Mouse (Mus musculus) stomach, embryonic 16.5 days (tissue): ENCODE measurements around the gene Rpusd4. TPM values are rescaled to one million over a fixed set of nuclear protein-coding genes. Genes with fewer than 3 reads are reported as not detected.

Experiments
- ATAC-seq: fragments of 200-750 bp; cut with Nextera tagmentation; 2 replicates; pipeline ENCODE4 v1.8.0; 2017; ENCODE audit warnings: moderate number of reproducible peaks, moderate TSS enrichment; ENCODE audit not compliant: insufficient read depth, low FRiP score
- H3K27ac ChIP-seq: fragments of 300-500 bp; sonication (generic); 2 replicates; pipeline ENCODE4 v1.5.1; 2014; ENCODE audit warnings: low read length
- H3K27me3 ChIP-seq: fragments of 300-500 bp; sonication (generic); 2 replicates; pipeline ENCODE4 v1.6.1; 2014; ENCODE audit warnings: low read length, control low read depth, mixed read lengths; ENCODE audit not compliant: control insufficient read depth, insufficient read depth
- H3K36me3 ChIP-seq: fragments of 300-500 bp; sonication (generic); 2 replicates; pipeline ENCODE4 v1.6.1; 2014; ENCODE audit warnings: low read length; ENCODE audit not compliant: control insufficient read depth, insufficient read depth
- H3K4me1 ChIP-seq: fragments of 300-500 bp; sonication (generic); 2 replicates; pipeline ENCODE4 v1.6.1; 2014; ENCODE audit warnings: low read length, control low read depth, mixed read lengths; ENCODE audit not compliant: control insufficient read depth, insufficient read depth
- H3K4me2 ChIP-seq: fragments of 300-500 bp; sonication (generic); 2 replicates; pipeline ENCODE4 v1.6.1; 2014; ENCODE audit warnings: low read depth, low read length, mixed read lengths
- H3K4me3 ChIP-seq: fragments of 300-500 bp; sonication (generic); replicated peaks from 2 replicates; pipeline ENCODE4 v1.5.1; 2014; ENCODE audit warnings: mild to moderate bottlenecking, low read length
- H3K9ac ChIP-seq: fragments of 300-500 bp; sonication (generic); 2 replicates; pipeline ENCODE4 v1.6.1; 2014; ENCODE audit warnings: low read length
- H3K9me3 ChIP-seq: fragments of 300-500 bp; sonication (generic); replicated peaks from 2 replicates; pipeline ENCODE4 v1.6.1; 2016; ENCODE audit warnings: low read length, control low read depth; ENCODE audit not compliant: control insufficient read depth
- WGBS: fragments of 180-500 bp; shearing (Covaris S2); extraction: QIAGEN DNeasy Blood & Tissue Kit; methylation state at CpG from one replicate; pipeline ENCODE4 v1.1.7; 2014; 5-methylcytosine and 5-hydroxymethylcytosine counted together
- polyA plus RNA-seq: library from polyadenylated mRNA; unstranded; fragments of >200 nt; fragmentation: Nextera tagmentation; extraction: Ambion mirVana; gene quantifications from 2 replicates; pipeline ENCODE4 v1.2.1, GENCODE M21; 2015

Rpusd4 gene
- polyA plus RNA-seq, 1 experiment from 2014 or later, result 24.5 TPM

DNA sequence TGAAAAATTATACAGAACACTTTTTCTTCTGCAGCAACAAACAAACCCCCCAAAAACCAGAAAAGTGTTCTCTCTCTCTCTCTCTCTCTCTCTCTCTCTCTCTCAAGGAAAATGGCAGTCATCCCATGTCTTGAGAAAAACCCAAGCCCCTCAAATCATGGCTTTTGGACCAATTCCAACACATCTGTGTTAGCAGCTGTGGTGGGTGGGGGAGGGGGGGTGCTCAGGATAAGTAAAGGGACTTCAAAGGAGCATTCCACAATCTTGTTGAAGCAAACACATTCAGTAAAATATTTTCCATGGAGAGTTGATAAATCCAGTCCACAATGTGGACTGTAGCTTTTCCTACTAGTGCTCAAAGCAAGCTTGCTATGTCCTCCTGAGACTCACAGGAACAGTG, 18.2 kb upstream of the Rpusd4 start:
- Histone ChIP-seq H3K27me3 (no peaks in the 10 kb centered on the region), H3K9me3 (no peaks in the 10 kb centered on the region), H3K27ac (no peak overlapping the region), H3K4me1 (0 out of 2 replicates have a peak, but pooled peaks cover 2% of the 10 kb centered on the region), H3K4me3 (no peak overlapping the region), H3K4me2 (no peak overlapping the region), H3K36me3 (no peaks in the 10 kb centered on the region), H3K9ac (no peak overlapping the region)
- ATAC-seq, result no peak

- H3K4me2 ChIP-seq, result no peak overlapping the region
- 80% methylated on average over 7 of the region's 7 CpGs for WGBS
- H3K36me3 ChIP-seq, result no peaks in the 10 kb centered on the region
- H3K4me3 ChIP-seq, result no peak overlapping the region
- H3K9me3 ChIP-seq, result no peaks in the 10 kb centered on the region
- no peaks in the 10 kb centered on the region for H3K27me3 ChIP-seq
- ATAC-seq, result 0 out of 2 replicates have a peak, but pooled peaks have one; percentile 33
- H3K4me1 ChIP-seq, result no peaks in the 10 kb centered on the region
- no peak overlapping the region for H3K9ac ChIP-seq
- H3K27ac ChIP-seq, result no peak overlapping the region
These were observed 10.3 kb upstream of the Rpusd4 start for GRCm38 (mm10) chr9:35257365-35257764.

DNA sequence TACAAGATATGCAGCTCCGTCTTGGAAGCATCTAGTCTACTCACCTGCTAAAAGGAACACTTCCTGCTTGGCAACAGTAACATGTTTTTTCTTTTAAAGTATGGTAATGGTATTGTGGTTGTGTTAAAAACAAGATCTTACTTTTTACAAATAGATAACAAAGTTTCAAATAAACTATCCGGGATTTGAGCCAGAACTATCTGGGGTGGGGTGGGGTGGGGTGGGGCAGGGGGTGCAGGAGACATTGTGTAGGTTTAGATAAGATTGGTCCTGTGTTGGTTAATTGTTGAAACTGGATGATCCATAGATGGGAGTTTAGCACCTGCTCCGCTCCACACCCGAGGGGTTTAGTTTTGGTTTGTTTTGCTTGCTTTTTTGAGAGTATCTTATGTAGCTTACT, 5.2 kb upstream of the Rpusd4 start:
- WGBS, result 57% methylated on average over 4 of the region's 4 CpGs

DNA sequence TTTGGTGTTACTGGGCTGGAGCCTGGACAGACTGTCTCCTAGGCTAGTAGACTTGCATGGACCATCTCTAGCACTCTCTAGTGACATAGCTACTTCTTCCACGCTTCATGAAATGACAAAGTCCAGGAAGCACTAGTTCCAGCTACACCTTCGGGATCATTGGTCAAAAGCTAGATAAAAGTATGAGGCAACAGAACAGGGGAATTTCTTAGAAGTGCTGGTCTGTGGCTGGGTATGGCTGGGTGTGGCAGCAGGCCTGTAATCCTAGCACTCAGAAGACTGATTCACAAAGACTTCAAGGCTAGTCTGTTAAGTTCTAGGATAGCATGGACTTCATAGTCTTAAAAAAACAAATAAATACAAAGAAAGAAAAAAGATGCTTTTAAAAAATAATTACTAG, 4.2 kb upstream of the Rpusd4 start:
- Histone ChIP-seq H3K27ac (no peak overlapping the region), H3K36me3 (no peaks in the 10 kb centered on the region), H3K4me1 (peaks cover 10% of the 10 kb centered on the region), H3K9me3 (no peaks in the 10 kb centered on the region), H3K9ac (no peak overlapping the region), H3K27me3 (no peaks in the 10 kb centered on the region), H3K4me2 (no peak overlapping the region), H3K4me3 (no peak overlapping the region)
- 81% methylated on average over 2 of the region's 2 CpGs for WGBS
- ATAC-seq, result no peak

More for the DNA sequence above, 5.2 kb upstream of the Rpusd4 start:
- H3K9ac ChIP-seq, result no peak overlapping the region
- H3K4me2 ChIP-seq, result no peak overlapping the region
- H3K27ac ChIP-seq, result no peak overlapping the region
- H3K27me3 ChIP-seq, result no peaks in the 10 kb centered on the region
- H3K4me3 ChIP-seq, result no peak overlapping the region
- peaks cover 6% of the 10 kb centered on the region; the same call in 1 of the 2 replicates for H3K4me1 ChIP-seq
- no peak for ATAC-seq
- H3K9me3 ChIP-seq, result no peaks in the 10 kb centered on the region
- no peaks in the 10 kb centered on the region for H3K36me3 ChIP-seq

- Histone ChIP-seq H3K9me3 (no peaks in the 10 kb centered on the region), H3K36me3 (no peaks in the 10 kb centered on the region), H3K4me3 (no peak overlapping the region), H3K9ac (no peak overlapping the region), H3K4me2 (no peak overlapping the region), H3K4me1 (peaks cover 15% of the 10 kb centered on the region), H3K27ac (no peak overlapping the region), H3K27me3 (no peaks in the 10 kb centered on the region)
- no peak for ATAC-seq
- WGBS, result 54% methylated on average over 3 of the region's 3 CpGs
These were observed 3.2 kb upstream of the Rpusd4 start for GRCm38 (mm10) chr9:35264509-35264908.

DNA sequence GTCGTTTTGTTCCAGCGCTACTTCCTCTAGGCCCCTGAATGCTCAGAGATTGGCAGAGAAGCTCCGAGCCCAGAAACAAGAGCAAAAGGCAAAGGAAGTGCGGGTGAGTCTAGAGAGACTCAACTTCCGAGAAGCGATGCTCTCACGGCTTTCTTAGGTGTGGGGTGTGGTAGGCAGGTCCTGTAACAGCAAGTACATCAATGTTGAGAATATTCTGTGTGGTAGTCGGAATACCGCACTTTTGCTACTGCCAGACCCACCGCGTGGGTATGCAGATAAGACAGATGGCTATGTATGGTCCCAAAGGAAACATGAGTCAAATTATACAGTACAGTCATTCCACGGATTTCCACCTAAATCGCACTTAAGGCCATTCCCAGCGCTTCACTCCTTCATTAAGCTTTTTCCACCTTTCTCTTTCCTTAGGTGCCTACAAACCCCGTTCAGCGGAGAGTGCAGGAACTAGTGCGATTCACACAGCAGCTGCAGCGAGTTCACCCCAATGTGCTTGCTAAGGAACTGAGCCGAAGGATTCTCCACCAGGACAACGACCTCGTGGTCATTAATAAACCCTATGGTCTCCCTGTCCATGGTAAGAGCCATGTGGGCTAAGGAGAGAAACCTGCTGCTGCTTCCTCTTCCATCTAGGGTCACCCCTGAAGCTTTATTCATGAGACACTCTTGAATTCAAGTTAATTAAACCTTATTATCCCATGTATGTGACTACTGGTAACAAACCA, 481 bp downstream of the Rpusd4 start:
- no peaks in the 10 kb centered on the region for H3K9me3 ChIP-seq
- peaks cover 15% of the 10 kb centered on the region for H3K4me1 ChIP-seq
- H3K36me3 ChIP-seq, result peaks cover 11% of the 10 kb centered on the region; the same call in 1 of the 2 replicates
- H3K4me3 ChIP-seq, result peak overlapping the region; percentile 67
- H3K27ac ChIP-seq, result 0 out of 2 replicates have a peak overlapping the region, but pooled peaks have one; percentile 18
- WGBS, result under 1% methylated on average over 21 of the region's 21 CpGs
- no peaks in the 10 kb centered on the region for H3K27me3 ChIP-seq
- peak overlapping the region; percentile 86 for H3K9ac ChIP-seq
- peak; percentile 39; the same call in 1 of the 2 replicates for ATAC-seq
- peak overlapping the region; percentile 80 for H3K4me2 ChIP-seq

GRCm38 (mm10) chr9:35277855-35278365, 10.2 kb downstream of the Rpusd4 start:
- no peaks in the 10 kb centered on the region; the same call in 1 of the 2 replicates for H3K4me1 ChIP-seq
- H3K27ac ChIP-seq, result no peak overlapping the region
- no peaks in the 10 kb centered on the region for H3K27me3 ChIP-seq
- H3K9ac ChIP-seq, result no peak overlapping the region
- WGBS, result 74% methylated on average over 3 of the region's 3 CpGs
- no peak for ATAC-seq
- no peaks in the 10 kb centered on the region for H3K9me3 ChIP-seq
- no peak overlapping the region for H3K4me2 ChIP-seq
- H3K4me3 ChIP-seq, result no peak overlapping the region
- 0 out of 2 replicates have a peak, but pooled peaks cover 5% of the 10 kb centered on the region for H3K36me3 ChIP-seq

GRCm38 (mm10) chr9:35278451-35278850, 10.8 kb downstream of the Rpusd4 start:
- Histone ChIP-seq H3K27ac (no peak overlapping the region), H3K36me3 (0 out of 2 replicates have a peak, but pooled peaks cover 1% of the 10 kb centered on the region), H3K27me3 (no peaks in the 10 kb centered on the region), H3K4me3 (no peak overlapping the region), H3K4me1 (peaks cover 4% of the 10 kb centered on the region), H3K9me3 (no peaks in the 10 kb centered on the region), H3K4me2 (no peak overlapping the region), H3K9ac (no peak overlapping the region)
- 82% methylated on average over 4 of the region's 4 CpGs for WGBS
- no peak for ATAC-seq

- H3K9me3 ChIP-seq, result no peaks in the 10 kb centered on the region
- no peak overlapping the region for H3K4me3 ChIP-seq
- WGBS, result 15% methylated on average over 5 of the region's 5 CpGs
- no peaks in the 10 kb centered on the region for H3K36me3 ChIP-seq
- no peak overlapping the region for H3K27ac ChIP-seq
- no peak overlapping the region for H3K4me2 ChIP-seq
- peak; percentile 14; the same call in 1 of the 2 replicates for ATAC-seq
- peaks cover 4% of the 10 kb centered on the region for H3K4me1 ChIP-seq
- no peaks in the 10 kb centered on the region for H3K27me3 ChIP-seq
- 0 out of 2 replicates have a peak overlapping the region, but pooled peaks have one; percentile 46 for H3K9ac ChIP-seq
These were observed 14.6 kb downstream of the Rpusd4 start for GRCm38 (mm10) chr9:35282006-35282850.
